Mouse (Mus musculus): ENCODE results near the gene Kcnj12. TPM values are rescaled to one million over a fixed set of nuclear protein-coding genes. Genes with fewer than 3 reads are reported as not detected.

Kcnj12 gene
- polyA plus RNA-seq, 1 experiment: 5.8 TPM

DNA sequence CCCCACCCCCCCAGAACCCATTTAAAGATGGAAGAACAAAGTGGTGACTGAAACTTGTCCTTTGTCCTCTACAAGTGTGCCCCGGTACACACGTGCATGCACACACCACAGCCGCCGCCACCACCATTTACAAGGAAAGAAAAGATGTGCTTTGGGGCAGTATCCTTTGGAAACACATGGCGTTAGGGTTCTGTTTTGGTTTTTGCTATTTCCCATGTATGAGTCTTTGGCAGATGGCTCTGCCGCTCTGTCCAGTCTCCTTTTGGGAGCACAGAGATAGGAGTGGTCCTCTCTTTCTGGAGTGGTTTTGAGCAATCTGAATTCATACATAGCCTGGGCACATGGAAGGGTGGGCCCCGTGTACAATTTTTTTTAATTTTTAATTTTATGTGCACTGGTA, 8.8 kb downstream of the Kcnj12 start:
- DNase-seq: no peak
- H3K4me1 ChIP-seq (ENCODE audit: control insufficient read depth, insufficient read depth, low read length): no peaks in the 10 kb centered on the region
- 96% methylated on average over 7 of the region's 7 CpGs for WGBS
- no peak for TF ChIP-seq POLR2A (IDR thresholded peaks at IDR 0.05; ENCODE audit: borderline replicate concordance, extremely low read depth, low read depth, low read length)
- TF ChIP-seq CTCF (IDR thresholded peaks at IDR 0.05; ENCODE audit: insufficient read depth, low read length): no peak
- no peak overlapping the region for H3K4me3 ChIP-seq (replicated peaks; ENCODE audit: extremely low read depth, low read depth, low read length)

DNA sequence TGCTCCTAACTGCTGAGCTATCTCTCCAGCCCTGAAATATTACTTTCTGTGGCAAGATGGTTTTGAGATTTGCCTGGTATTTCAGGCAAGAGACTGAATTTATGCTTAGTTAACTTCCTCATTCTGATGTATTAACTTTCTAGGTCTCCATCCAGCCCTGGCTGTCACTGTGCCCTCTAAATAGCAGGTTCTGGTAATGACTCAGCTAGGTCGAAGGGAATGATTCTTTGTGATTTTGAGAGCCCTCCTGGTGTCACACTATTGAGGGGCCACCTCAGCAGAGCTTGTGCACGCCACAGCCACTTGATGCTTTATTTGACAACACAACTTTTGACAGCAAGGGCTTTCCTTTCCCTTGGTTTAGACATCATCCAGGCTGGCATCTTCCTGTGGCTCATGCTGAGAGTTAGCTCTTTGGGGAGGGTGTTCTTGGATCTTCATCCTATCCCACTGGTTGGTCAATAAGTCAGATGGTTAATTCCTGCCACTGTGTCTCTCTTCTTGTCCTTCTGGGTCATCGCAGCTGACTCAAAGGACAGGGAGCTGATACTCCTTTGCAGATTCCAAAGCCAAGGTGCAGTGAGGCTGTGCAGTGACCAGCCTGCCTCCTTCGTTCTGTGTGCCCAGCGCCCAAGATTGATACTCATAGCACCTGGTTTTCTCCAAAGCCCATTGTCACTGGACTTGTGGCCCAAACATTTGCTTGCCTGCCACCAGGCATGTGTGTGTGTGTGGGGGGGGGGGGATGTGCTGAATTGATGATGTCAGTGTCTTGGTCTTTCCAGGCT, 9.5 kb downstream of the Kcnj12 start:
- H3K4me1 ChIP-seq (ENCODE audit: control insufficient read depth, insufficient read depth, low read length): no peaks in the 10 kb centered on the region
- no peak for DNase-seq
- H3K4me3 ChIP-seq (replicated peaks; ENCODE audit: extremely low read depth, low read depth, low read length): no peak overlapping the region
- WGBS: 79% methylated on average over 5 of the region's 5 CpGs
- TF ChIP-seq POLR2A (IDR thresholded peaks at IDR 0.05; ENCODE audit: borderline replicate concordance, extremely low read depth, low read depth, low read length) (no peak), CTCF (IDR thresholded peaks at IDR 0.05; ENCODE audit: insufficient read depth, low read length) (no peak)

DNA sequence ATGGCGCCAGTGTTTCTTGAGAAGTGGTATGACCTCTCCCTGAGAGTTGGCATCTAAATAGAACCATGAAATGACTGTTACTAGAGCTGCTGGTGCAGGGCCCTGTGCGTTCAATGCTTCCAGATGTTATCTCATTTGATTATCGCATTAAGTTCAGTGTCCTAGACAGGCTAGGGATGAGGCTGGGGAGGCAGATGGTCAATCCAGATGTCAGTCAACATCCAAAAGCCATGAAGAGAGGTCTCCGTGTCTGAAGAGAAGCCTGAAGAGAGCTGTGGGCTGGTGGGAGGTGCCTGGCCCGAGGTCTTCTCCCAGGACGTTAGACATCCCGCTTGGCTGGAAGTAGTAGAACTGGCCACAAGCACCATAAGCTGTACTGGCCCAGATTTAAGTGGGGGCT, 10.1 kb downstream of the Kcnj12 start:
- TF ChIP-seq POLR2A (IDR thresholded peaks at IDR 0.05; ENCODE audit: borderline replicate concordance, extremely low read depth, low read depth, low read length) (no peak), CTCF (IDR thresholded peaks at IDR 0.05; ENCODE audit: insufficient read depth, low read length) (no peak)
- WGBS: 77% methylated on average over 7 of the region's 7 CpGs
- DNase-seq: no peak
- no peak overlapping the region for H3K4me3 ChIP-seq (replicated peaks; ENCODE audit: extremely low read depth, low read depth, low read length)
- H3K4me1 ChIP-seq (ENCODE audit: control insufficient read depth, insufficient read depth, low read length): no peaks in the 10 kb centered on the region

DNA sequence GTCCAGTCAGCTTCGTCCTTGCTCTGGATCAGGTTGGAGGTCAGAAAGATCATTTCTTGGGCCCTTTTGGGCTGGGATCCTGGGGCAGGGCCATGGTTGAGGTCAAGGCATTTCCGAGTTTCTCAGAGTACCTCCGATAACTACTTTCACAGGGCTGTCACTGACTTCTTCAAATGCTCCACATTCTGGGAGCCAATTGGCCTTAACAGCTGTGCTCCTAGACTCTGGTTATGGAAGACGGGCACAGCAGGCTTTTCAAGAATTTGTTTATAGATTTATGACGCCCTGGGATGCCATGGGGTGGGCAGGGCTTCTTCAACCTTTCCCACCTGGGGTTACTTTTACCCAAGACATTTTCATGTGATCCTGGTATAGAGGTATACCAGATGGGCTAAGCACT, 10.8 kb downstream of the Kcnj12 start:
- no peak for DNase-seq
- WGBS: 69% methylated on average over 5 of the region's 5 CpGs
- TF ChIP-seq CTCF (IDR thresholded peaks at IDR 0.05; ENCODE audit: insufficient read depth, low read length) (no peak), POLR2A (IDR thresholded peaks at IDR 0.05; ENCODE audit: borderline replicate concordance, extremely low read depth, low read depth, low read length) (no peak)

DNA sequence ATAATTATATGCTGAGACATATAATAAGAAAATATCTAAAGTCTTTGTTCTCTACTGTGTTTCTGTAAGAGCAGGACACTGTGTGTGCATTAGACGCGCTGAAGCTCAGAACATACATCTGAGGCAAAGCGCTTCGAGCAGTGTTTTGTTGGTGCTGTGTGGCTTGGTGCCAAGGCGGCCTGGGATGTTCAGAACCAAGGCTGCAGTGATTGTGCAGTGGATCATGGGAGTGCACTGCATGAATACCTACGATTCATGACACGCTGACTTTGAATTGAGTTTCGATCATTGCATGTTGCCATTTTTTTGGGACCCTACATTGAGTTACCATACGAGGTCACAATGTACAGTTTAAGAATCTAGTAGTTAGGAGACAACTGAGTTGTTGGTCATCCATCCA, 14.3 kb downstream of the Kcnj12 start:
- TF ChIP-seq POLR2A (IDR thresholded peaks at IDR 0.05; ENCODE audit: borderline replicate concordance, extremely low read depth, low read depth, low read length) (no peak), CTCF (IDR thresholded peaks at IDR 0.05; ENCODE audit: insufficient read depth, low read length) (no peak)
- Histone ChIP-seq H3K4me1 (ENCODE audit: control insufficient read depth, insufficient read depth, low read length) (no peaks in the 10 kb centered on the region), H3K4me3 (replicated peaks; ENCODE audit: extremely low read depth, low read depth, low read length) (no peak overlapping the region)
- no peak for DNase-seq
- WGBS: 93% methylated on average over 9 of the region's 9 CpGs

More for the DNA sequence above, 10.8 kb downstream of the Kcnj12 start:
- no peak overlapping the region for H3K4me3 ChIP-seq (replicated peaks; ENCODE audit: extremely low read depth, low read depth, low read length)
- H3K4me1 ChIP-seq (ENCODE audit: control insufficient read depth, insufficient read depth, low read length): no peaks in the 10 kb centered on the region

DNA sequence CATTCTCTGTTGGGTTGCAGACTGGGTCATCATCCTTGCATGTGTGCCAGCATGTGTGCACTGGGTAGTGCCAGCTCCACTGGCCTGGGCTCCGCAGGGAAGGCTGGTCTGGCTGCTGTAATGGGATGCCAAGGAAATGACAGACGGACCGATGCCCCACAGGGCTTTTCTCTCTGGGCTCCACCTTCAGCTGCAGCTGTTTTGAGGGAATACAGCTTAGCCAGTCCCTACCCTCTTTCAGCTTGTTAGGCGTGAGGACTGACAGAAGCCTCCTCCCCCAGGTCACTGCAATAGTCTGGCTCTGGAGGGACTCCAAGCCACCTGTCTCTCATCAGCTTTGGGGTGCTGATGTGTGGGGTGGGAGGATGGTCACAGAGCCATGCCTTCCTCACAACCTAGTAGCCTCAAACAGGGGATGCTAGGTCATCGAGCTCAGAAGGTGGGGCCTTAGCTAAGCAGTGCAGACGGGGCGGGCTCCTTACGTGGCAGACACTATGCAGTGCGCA, 16.0 kb downstream of the Kcnj12 start:
- peaks cover 6% of the 10 kb centered on the region for H3K4me1 ChIP-seq (ENCODE audit: control insufficient read depth, insufficient read depth, low read length)
- 78% methylated on average over 9 of the region's 9 CpGs for WGBS
- no peak for DNase-seq
- no peak overlapping the region for H3K4me3 ChIP-seq (replicated peaks; ENCODE audit: extremely low read depth, low read depth, low read length)
- TF ChIP-seq POLR2A (IDR thresholded peaks at IDR 0.05; ENCODE audit: borderline replicate concordance, extremely low read depth, low read depth, low read length): no peak
- TF ChIP-seq CTCF (IDR thresholded peaks at IDR 0.05; ENCODE audit: insufficient read depth, low read length): no peak

DNA sequence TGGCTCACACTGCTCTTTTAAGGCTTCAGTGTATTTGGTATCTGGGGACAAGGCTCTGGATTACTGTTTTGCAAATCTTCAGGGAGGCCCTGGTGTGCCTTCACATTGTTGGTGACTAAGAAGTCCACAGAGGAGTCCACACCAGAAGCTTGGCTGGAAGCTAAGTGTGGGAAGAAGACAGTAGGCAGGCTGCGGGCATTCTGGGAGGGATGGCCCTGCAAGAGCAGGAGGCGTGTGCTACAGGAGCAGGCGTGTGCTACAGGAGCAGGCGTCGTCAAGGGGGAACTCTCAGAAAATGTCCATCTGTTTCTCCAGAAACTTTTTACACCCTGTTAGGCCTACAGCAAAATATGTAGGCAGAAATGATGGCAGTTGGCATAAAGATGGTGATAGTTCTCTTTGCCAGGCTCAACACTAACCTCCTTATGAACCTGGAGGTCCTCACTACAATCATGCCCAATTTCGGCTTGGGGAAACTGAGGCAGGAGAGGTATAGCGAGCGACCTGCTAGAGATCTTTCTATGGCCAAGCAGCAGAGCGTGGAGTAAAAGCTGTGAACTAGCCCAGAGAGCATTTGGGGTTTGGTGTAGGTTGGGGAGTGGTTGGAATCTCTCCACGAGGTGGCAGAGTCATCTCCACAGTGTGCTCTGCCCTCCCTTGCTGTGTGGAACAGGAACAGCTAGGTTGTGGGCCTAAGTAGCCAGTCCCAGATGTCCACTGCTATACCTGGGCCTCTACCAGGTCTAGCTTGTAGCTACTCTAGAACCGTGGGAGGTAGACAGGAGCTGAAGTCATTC, 18.7 kb downstream of the Kcnj12 start:
- 79% methylated on average over 11 of the region's 11 CpGs for WGBS
- TF ChIP-seq CTCF (IDR thresholded peaks at IDR 0.05; ENCODE audit: insufficient read depth, low read length): no peak
- TF ChIP-seq POLR2A (IDR thresholded peaks at IDR 0.05; ENCODE audit: borderline replicate concordance, extremely low read depth, low read depth, low read length): no peak
- Histone ChIP-seq H3K4me1 (ENCODE audit: control insufficient read depth, insufficient read depth, low read length) (peaks cover 6% of the 10 kb centered on the region), H3K4me3 (replicated peaks; ENCODE audit: extremely low read depth, low read depth, low read length) (no peak overlapping the region)
- no peak for DNase-seq

DNA sequence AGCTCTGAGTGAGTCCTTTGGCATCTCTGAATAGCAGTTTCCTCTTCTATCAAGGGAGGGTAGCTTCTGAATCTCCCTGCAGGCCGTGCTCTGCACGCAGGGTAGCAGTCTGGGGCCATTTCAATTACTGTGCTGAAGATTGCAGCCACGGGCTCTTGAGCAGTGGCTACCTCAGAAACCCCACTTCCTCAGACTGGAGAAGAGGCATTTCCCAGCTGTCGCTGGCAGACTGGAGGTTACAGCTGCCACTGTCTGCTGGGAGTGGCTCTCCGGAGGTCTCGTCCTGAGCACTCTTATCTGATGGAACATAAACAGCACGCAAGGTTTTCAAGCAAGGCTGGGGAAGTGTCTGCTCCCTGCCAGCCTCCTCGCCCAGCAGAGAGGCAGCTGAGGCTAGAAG, 20.2 kb downstream of the Kcnj12 start:
- TF ChIP-seq CTCF (IDR thresholded peaks at IDR 0.05; ENCODE audit: insufficient read depth, low read length) (no peak), POLR2A (IDR thresholded peaks at IDR 0.05; ENCODE audit: borderline replicate concordance, extremely low read depth, low read depth, low read length) (no peak)
- DNase-seq: no peak
- H3K4me1 ChIP-seq (ENCODE audit: control insufficient read depth, insufficient read depth, low read length): peaks cover 6% of the 10 kb centered on the region
- H3K4me3 ChIP-seq (replicated peaks; ENCODE audit: extremely low read depth, low read depth, low read length): no peak overlapping the region
- WGBS: 5% methylated on average over 8 of the region's 8 CpGs

DNA sequence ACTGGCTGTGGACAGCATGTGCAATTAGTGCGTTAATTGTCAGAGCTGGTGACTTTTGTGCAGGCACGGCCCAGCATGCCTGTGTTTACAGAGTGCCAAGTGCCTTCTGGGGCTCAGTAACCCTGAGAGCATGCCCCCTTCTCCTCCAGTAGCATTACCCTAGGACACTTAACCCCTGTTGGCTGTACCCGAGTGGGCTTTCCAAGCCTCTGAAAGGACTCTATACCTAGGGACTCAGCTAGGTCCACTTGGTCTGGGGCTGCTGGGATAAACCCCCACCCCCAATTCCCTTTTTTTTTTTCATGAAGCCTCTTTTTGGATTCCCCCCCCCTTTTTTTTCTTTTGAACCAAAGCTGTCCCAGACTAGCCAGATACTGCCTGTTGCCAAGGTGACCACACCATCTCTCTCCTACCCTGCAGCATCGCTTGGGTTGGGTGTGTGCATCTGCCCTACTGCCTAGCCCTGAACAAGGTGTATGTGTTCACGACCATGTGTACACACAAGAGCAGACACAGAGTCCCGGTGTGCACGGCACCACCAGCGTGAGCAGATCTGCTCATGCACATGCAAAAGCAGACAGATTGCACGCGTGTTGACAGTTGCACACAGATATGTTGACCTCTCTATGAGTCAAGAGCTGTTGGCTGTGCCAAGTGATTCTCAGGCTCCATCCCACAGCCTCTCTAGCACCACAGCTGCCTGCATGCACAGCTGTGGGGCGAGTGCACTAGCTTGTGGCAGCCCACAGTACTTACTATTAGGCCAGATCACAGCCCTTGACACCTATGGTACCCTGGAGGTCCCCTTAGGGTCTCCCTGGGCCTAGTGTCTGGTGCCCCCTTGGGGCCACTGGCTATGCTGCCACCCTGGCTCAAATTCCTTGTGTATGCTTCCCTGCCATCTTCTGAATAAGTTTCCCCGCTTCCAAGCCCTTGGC, 21.0 kb downstream of the Kcnj12 start:
- 69% methylated on average over 12 of the region's 12 CpGs for WGBS
- DNase-seq: no peak
- TF ChIP-seq POLR2A (IDR thresholded peaks at IDR 0.05; ENCODE audit: borderline replicate concordance, extremely low read depth, low read depth, low read length) (no peak), CTCF (IDR thresholded peaks at IDR 0.05; ENCODE audit: insufficient read depth, low read length) (0 out of 2 replicates have a peak, but pooled peaks have one; percentile 25)

More for the DNA sequence above, 21.0 kb downstream of the Kcnj12 start:
- H3K4me3 ChIP-seq (replicated peaks; ENCODE audit: extremely low read depth, low read depth, low read length): no peak overlapping the region
- peaks cover 6% of the 10 kb centered on the region for H3K4me1 ChIP-seq (ENCODE audit: control insufficient read depth, insufficient read depth, low read length)

All from lung, adult 2 months (tissue).